Mouse (Mus musculus) embryonic facial prominence, embryonic 11.5 days (tissue): ENCODE results near the gene Mapkapk3. TPM values are rescaled to one million over a fixed set of nuclear protein-coding genes. Genes with fewer than 3 reads are reported as not detected.

Source experiments
- ATAC-seq: fragments of 200-750 bp; cut with Nextera tagmentation; replicated peaks from 2 replicates; pipeline ENCODE4 v1.8.0; 2017; ENCODE audit warnings: low read depth; ENCODE audit not compliant: insufficient number of reproducible peaks, low FRiP score, low TSS enrichment
- DNase-seq: peaks from one replicate; pipeline ENCODE4 v3.0.0-alpha.2; 2015; ENCODE audit warnings: low spot score
- H3K27ac ChIP-seq: fragments of 300-500 bp; sonication (generic); replicated peaks from 2 replicates; pipeline ENCODE4 v1.5.1; 2014; ENCODE audit warnings: mild to moderate bottlenecking, low read depth, low read length, control low read depth
- H3K27me3 ChIP-seq: fragments of 300-500 bp; sonication (generic); 2 replicates; pipeline ENCODE4 v1.6.1; 2014; ENCODE audit warnings: mild to moderate bottlenecking, low read length, moderate library complexity, mixed read lengths; ENCODE audit not compliant: control insufficient read depth, insufficient read depth
- H3K36me3 ChIP-seq: fragments of 300-500 bp; sonication (generic); replicated peaks from 2 replicates; pipeline ENCODE4 v1.6.1; 2014; ENCODE audit warnings: low read depth, mild to moderate bottlenecking, low read length, moderate library complexity, mixed read lengths; ENCODE audit not compliant: control insufficient read depth, insufficient read depth
- H3K4me1 ChIP-seq: fragments of 300-500 bp; sonication (generic); 2 replicates; pipeline ENCODE4 v1.6.1; 2014; ENCODE audit warnings: low read length, mixed read lengths; ENCODE audit not compliant: control insufficient read depth, insufficient read depth
- H3K4me2 ChIP-seq: fragments of 300-500 bp; sonication (generic); 2 replicates; pipeline ENCODE4 v1.6.1; 2014; ENCODE audit warnings: low read depth, mild to moderate bottlenecking, control low read depth, low read length, moderate library complexity
- H3K4me3 ChIP-seq: fragments of 300-500 bp; sonication (generic); 2 replicates; pipeline ENCODE4 v1.5.1; 2014; ENCODE audit warnings: low read depth, low read length, control low read depth
- H3K9ac ChIP-seq: fragments of 300-500 bp; sonication (generic); replicated peaks from 2 replicates; pipeline ENCODE4 v1.6.1; 2014; ENCODE audit warnings: mild to moderate bottlenecking, control low read depth, low read length
- H3K9me3 ChIP-seq: fragments of 300-500 bp; sonication (generic); replicated peaks from 2 replicates; pipeline ENCODE4 v1.6.1; 2016; ENCODE audit warnings: mild to moderate bottlenecking, low read length, inconsistent platforms, mixed read lengths; ENCODE audit not compliant: control insufficient read depth
- WGBS: fragments of 180-500 bp; shearing (Covaris S2); extraction: QIAGEN DNeasy Blood & Tissue Kit; methylation state at CpG from one replicate; pipeline ENCODE4 v1.1.7; 2014; 5-methylcytosine and 5-hydroxymethylcytosine counted together
- polyA plus RNA-seq: library from polyadenylated mRNA; unstranded; fragments of >200 nt; fragmentation: Nextera tagmentation; extraction: Ambion mirVana; gene quantifications from 2 replicates; pipeline ENCODE4 v1.2.1, GENCODE M21; 2014

The Mapkapk3 gene
- 3.7 and 4.1 TPM in 2 replicates for polyA plus RNA-seq

GRCm38 (mm10) chr9:107289211-107290076 lies at the start of gene Mapkapk3:
Mapkapk3 (minus strand) TSS chr9:107289877.
- Histone ChIP-seq H3K4me2 (peak within 1 kb of the TSS; percentile 83), H3K4me3 (peak within 1 kb of the TSS; percentile 47), H3K36me3 (no peaks in the 10 kb centered on the region), H3K4me1 (no peaks in the 10 kb centered on the region; the same call in 1 of the 2 replicates), H3K27me3 (peaks cover 2% of the 10 kb centered on the region; the same call in 1 of the 2 replicates), H3K27ac (no peak within 1 kb of the TSS), H3K9me3 (no peaks in the 10 kb centered on the region), H3K9ac (peak within 1 kb of the TSS; percentile 47)
- ATAC-seq: peak; percentile 66
- 2% methylated on average over 47 of the region's 49 CpGs for WGBS
- DNase-seq: peak; percentile 91

GRCm38 (mm10) chr9:107338172-107338883 lies 48.7 kb upstream of the Mapkapk3 start, which contains the start of gene Hemk1:
Hemk1 (minus strand) TSS chr9:107338350.
- 5% methylated on average over 30 of the region's 30 CpGs for WGBS
- H3K9me3 ChIP-seq: no peaks in the 10 kb centered on the region
- peak within 1 kb of the TSS; percentile 51 for H3K4me3 ChIP-seq
- H3K9ac ChIP-seq: peak within 1 kb of the TSS; percentile 71
- peak within 1 kb of the TSS; percentile 83 for H3K4me2 ChIP-seq
- no peaks in the 10 kb centered on the region for H3K27me3 ChIP-seq
- H3K4me1 ChIP-seq: no peaks in the 10 kb centered on the region
- peak; percentile 86 for DNase-seq
- H3K36me3 ChIP-seq: no peaks in the 10 kb centered on the region
- no peak within 1 kb of the TSS for H3K27ac ChIP-seq
- ATAC-seq: peak; percentile 37; the same call in 1 of the 2 replicates

GRCm38 (mm10) chr9:107336386-107336785 lies 46.7 kb upstream of the Mapkapk3 start:
- Histone ChIP-seq H3K27me3 (no peaks in the 10 kb centered on the region), H3K9me3 (no peaks in the 10 kb centered on the region), H3K36me3 (no peaks in the 10 kb centered on the region), H3K9ac (no peak overlapping the region), H3K4me2 (no peak overlapping the region), H3K27ac (no peak overlapping the region), H3K4me1 (no peaks in the 10 kb centered on the region), H3K4me3 (no peak overlapping the region)
- DNase-seq: no peak
- ATAC-seq: no peak
- 90% methylated on average over 6 of the region's 6 CpGs for WGBS

- no peaks in the 10 kb centered on the region for H3K4me1 ChIP-seq
- no peaks in the 10 kb centered on the region for H3K36me3 ChIP-seq
- no peak overlapping the region for H3K4me2 ChIP-seq
- H3K27me3 ChIP-seq: no peaks in the 10 kb centered on the region
- no peak overlapping the region for H3K27ac ChIP-seq
- no peak overlapping the region for H3K4me3 ChIP-seq
- H3K9me3 ChIP-seq: no peaks in the 10 kb centered on the region
- ATAC-seq (no peak), DNase-seq (peak; percentile 57)
- WGBS: 15% methylated on average over 5 of the region's 5 CpGs
- H3K9ac ChIP-seq: no peak overlapping the region
Measured at GRCm38 (mm10) chr9:107335909-107336308, 46.2 kb upstream of the Mapkapk3 start.

GRCm38 (mm10) chr9:107335046-107335445 lies 45.4 kb upstream of the Mapkapk3 start:
- H3K4me1 ChIP-seq: no peaks in the 10 kb centered on the region
- no peak for ATAC-seq
- no peak overlapping the region for H3K9ac ChIP-seq
- no peak for DNase-seq
- H3K4me3 ChIP-seq: no peak overlapping the region
- no peak overlapping the region for H3K4me2 ChIP-seq
- no peaks in the 10 kb centered on the region for H3K36me3 ChIP-seq
- 83% methylated on average over 5 of the region's 5 CpGs for whole genome bisulfite sequencing
- H3K9me3 ChIP-seq: no peaks in the 10 kb centered on the region
- no peaks in the 10 kb centered on the region for H3K27me3 ChIP-seq
- no peak overlapping the region for H3K27ac ChIP-seq

- Histone ChIP-seq H3K4me2 (no peak overlapping the region), H3K36me3 (no peaks in the 10 kb centered on the region), H3K4me3 (no peak overlapping the region), H3K4me1 (no peaks in the 10 kb centered on the region), H3K27me3 (no peaks in the 10 kb centered on the region), H3K9me3 (no peaks in the 10 kb centered on the region), H3K9ac (no peak overlapping the region), H3K27ac (no peak overlapping the region)
- 82% methylated on average over 6 of the region's 6 CpGs for WGBS
- ATAC-seq (no peak), DNase-seq (no peak)
Measured at GRCm38 (mm10) chr9:107334356-107334755, 44.7 kb upstream of the Mapkapk3 start.

GRCm38 (mm10) chr9:107333686-107334085 lies 44.0 kb upstream of the Mapkapk3 start:
- H3K4me2 ChIP-seq: no peak overlapping the region
- H3K9ac ChIP-seq: no peak overlapping the region
- ATAC-seq: no peak
- no peaks in the 10 kb centered on the region for H3K4me1 ChIP-seq
- H3K9me3 ChIP-seq: no peaks in the 10 kb centered on the region
- 73% methylated on average over 2 of the region's 2 CpGs for WGBS
- no peak overlapping the region for H3K4me3 ChIP-seq
- no peak overlapping the region for H3K27ac ChIP-seq
- H3K27me3 ChIP-seq: no peaks in the 10 kb centered on the region
- H3K36me3 ChIP-seq: no peaks in the 10 kb centered on the region
- DNase-seq: no peak

GRCm38 (mm10) chr9:107330791-107331190 lies 41.1 kb upstream of the Mapkapk3 start:
- WGBS: 81% methylated on average over 6 of the region's 6 CpGs
- no peak overlapping the region for H3K4me2 ChIP-seq
- no peaks in the 10 kb centered on the region for H3K27me3 ChIP-seq
- no peak overlapping the region for H3K4me3 ChIP-seq
- no peaks in the 10 kb centered on the region for H3K9me3 ChIP-seq
- DNase-seq (no peak), ATAC-seq (no peak)
- H3K27ac ChIP-seq: no peak overlapping the region
- H3K9ac ChIP-seq: no peak overlapping the region
- H3K36me3 ChIP-seq: no peaks in the 10 kb centered on the region
- H3K4me1 ChIP-seq: no peaks in the 10 kb centered on the region
